Mouse (Mus musculus) ES-Bruce4 (cell line): ENCODE measurements around the gene Spock1. TPM values are rescaled to one million over a fixed set of nuclear protein-coding genes. Genes with fewer than 3 reads are reported as not detected.
"Not testable (repeated sequence)": the region's sequence is repeated elsewhere in the genome, so short reads cannot be mapped to it uniquely, and the experiment has no call there.

ENCODE experiments used
- H3K27ac ChIP-seq: 2 replicates; pipeline ENCODE4 v1.5.1; 2012; ENCODE audit warnings: low read length, inconsistent platforms; ENCODE audit not compliant: insufficient read depth
- H3K27me3 ChIP-seq: 2 replicates; pipeline ENCODE4 v1.6.1; 2012; ENCODE audit warnings: mild to moderate bottlenecking, low read length, inconsistent platforms; ENCODE audit not compliant: control insufficient read depth, poor library complexity, insufficient read depth, severe bottlenecking
- H3K36me3 ChIP-seq: 2 replicates; pipeline ENCODE4 v1.6.1; 2012; ENCODE audit warnings: inconsistent platforms, mild to moderate bottlenecking, low read length, moderate library complexity; ENCODE audit not compliant: control insufficient read depth, poor library complexity, insufficient read depth, severe bottlenecking
- H3K4me1 ChIP-seq: one replicate; pipeline ENCODE4 v1.8.1; 2011; ENCODE audit warnings: low read length; ENCODE audit not compliant: control insufficient read depth, insufficient read depth
- H3K4me3 ChIP-seq: 2 replicates; pipeline ENCODE4 v1.5.1; 2011; ENCODE audit warnings: low read depth, mild to moderate bottlenecking, low read length
- H3K9ac ChIP-seq: 2 replicates; pipeline ENCODE4 v1.6.1; 2012; ENCODE audit warnings: low read depth, mild to moderate bottlenecking, inconsistent platforms; ENCODE audit not compliant: poor library complexity, severe bottlenecking
- H3K9me3 ChIP-seq: replicated peaks from 2 replicates; pipeline ENCODE4 v1.6.1; 2012; ENCODE audit warnings: mild to moderate bottlenecking, low read length, inconsistent platforms; ENCODE audit not compliant: control insufficient read depth, poor library complexity, insufficient read depth, severe bottlenecking
- CTCF ChIP-seq: IDR thresholded peaks from one replicate; pipeline ENCODE4 v1.8.1; 2011; ENCODE audit warnings: low read depth, low read length
- EP300 ChIP-seq: IDR thresholded peaks from 2 replicates; pipeline ENCODE4 v1.6.1; 2011; ENCODE audit warnings: low read depth, low read length; ENCODE audit not compliant: insufficient read depth
- POLR2A ChIP-seq: IDR thresholded peaks from one replicate; pipeline ENCODE4 v1.8.1; 2011; ENCODE audit warnings: low read length; ENCODE audit not compliant: insufficient read depth
- polyA plus RNA-seq: library from polyadenylated mRNA; stranded (reverse); fragments of >200 nt; gene quantifications from 2 replicates; pipeline ENCODE4 v1.2.4, GENCODE M21; 2011; ENCODE audit warnings: low read depth; ENCODE audit not compliant: missing spikeins, insufficient read depth, insufficient read length

The Spock1 gene
- polyA plus RNA-seq, 1 experiment: 0.61 TPM

- H3K4me3 ChIP-seq: no peak overlapping the region
- no peak overlapping the region for H3K9ac ChIP-seq
- no peak overlapping the region for H3K27ac ChIP-seq
- no peaks in the 10 kb centered on the region for H3K36me3 ChIP-seq
- no peaks in the 10 kb centered on the region for H3K27me3 ChIP-seq
- no peaks in the 10 kb centered on the region for H3K9me3 ChIP-seq
- no peaks in the 10 kb centered on the region for H3K4me1 ChIP-seq
- TF ChIP-seq POLR2A (no peak), EP300 (no peak), CTCF (no peak)
These were observed 423.5 kb downstream of the Spock1 start for GRCm38 (mm10) chr13:57484426-57485168.

GRCm38 (mm10) chr13:57476700-57477099 is 431.4 kb downstream of the Spock1 start:
- no peak overlapping the region for H3K9ac ChIP-seq
- no peaks in the 10 kb centered on the region for H3K27me3 ChIP-seq
- no peaks in the 10 kb centered on the region for H3K9me3 ChIP-seq
- no peak for TF ChIP-seq EP300
- TF ChIP-seq CTCF: peak; percentile 44
- no peak overlapping the region for H3K27ac ChIP-seq
- no peaks in the 10 kb centered on the region for H3K4me1 ChIP-seq
- no peaks in the 10 kb centered on the region for H3K36me3 ChIP-seq
- no peak overlapping the region for H3K4me3 ChIP-seq

GRCm38 (mm10) chr13:57474068-57474467 is 434.1 kb downstream of the Spock1 start:
- Histone ChIP-seq H3K36me3 (no peaks in the 10 kb centered on the region), H3K4me3 (no peak overlapping the region), H3K9me3 (no peaks in the 10 kb centered on the region), H3K9ac (no peak overlapping the region), H3K27ac (no peak overlapping the region), H3K4me1 (no peaks in the 10 kb centered on the region), H3K27me3 (no peaks in the 10 kb centered on the region)
- TF ChIP-seq POLR2A (no peak), CTCF (no peak), EP300 (no peak)

- not testable (repeated sequence) for H3K27ac ChIP-seq, H3K27me3 ChIP-seq, H3K4me3 ChIP-seq, H3K9me3 ChIP-seq, H3K36me3 ChIP-seq, H3K9ac ChIP-seq, H3K4me1 ChIP-seq
These were observed 437.2 kb downstream of the Spock1 start for GRCm38 (mm10) chr13:57470922-57471321.

- Histone ChIP-seq H3K9me3 (peaks cover 3% of the 10 kb centered on the region; the same call in 1 of the 2 replicates), H3K36me3 (no peaks in the 10 kb centered on the region), H3K4me1 (no peaks in the 10 kb centered on the region), H3K4me3 (no peak overlapping the region), H3K27me3 (no peaks in the 10 kb centered on the region), H3K27ac (no peak overlapping the region), H3K9ac (no peak overlapping the region)
- TF ChIP-seq CTCF (no peak), POLR2A (no peak), EP300 (no peak)
These were observed 448.2 kb downstream of the Spock1 start for GRCm38 (mm10) chr13:57459978-57460377.

- H3K4me3 ChIP-seq: no peak overlapping the region
- no peaks in the 10 kb centered on the region for H3K36me3 ChIP-seq
- no peak overlapping the region for H3K27ac ChIP-seq
- H3K9ac ChIP-seq: no peak overlapping the region
- H3K27me3 ChIP-seq: no peaks in the 10 kb centered on the region; the same call in 1 of the 2 replicates
- H3K4me1 ChIP-seq: no peaks in the 10 kb centered on the region
- H3K9me3 ChIP-seq: no peaks in the 10 kb centered on the region
- TF ChIP-seq CTCF (no peak), POLR2A (no peak), EP300 (no peak)
These were observed 457.8 kb downstream of the Spock1 start for GRCm38 (mm10) chr13:57450189-57450821.
